Mouse (Mus musculus): ENCODE measurements around the gene Krit1. TPM values are rescaled to one million over a fixed set of nuclear protein-coding genes. Genes with fewer than 3 reads are reported as not detected.
"Not testable (repeated sequence)": the region's sequence is repeated elsewhere in the genome, so short reads cannot be mapped to it uniquely, and the experiment has no call there.

Gene Krit1
- total RNA-seq (2021): 10 to 100 TPM; 50.5 to 50.6 TPM
- long read RNA-seq, experiment 1, transcript Krit1-201 (17 exons, 2,930 nt): major isoform, 6 of 30 reads
- long read RNA-seq, experiment 1, partial matches to known transcripts: 3 of 30 reads
- long read RNA-seq, experiment 1, other reads (novel, unspliced or antisense): 20 of 30 reads
- long read RNA-seq, experiment 2, full-length matches to known transcripts: 6 of 12 reads
- long read RNA-seq, experiment 2, partial matches to known transcripts: 0 of 12 reads
- long read RNA-seq, experiment 2, other reads (novel, unspliced or antisense): 6 of 12 reads

DNA sequence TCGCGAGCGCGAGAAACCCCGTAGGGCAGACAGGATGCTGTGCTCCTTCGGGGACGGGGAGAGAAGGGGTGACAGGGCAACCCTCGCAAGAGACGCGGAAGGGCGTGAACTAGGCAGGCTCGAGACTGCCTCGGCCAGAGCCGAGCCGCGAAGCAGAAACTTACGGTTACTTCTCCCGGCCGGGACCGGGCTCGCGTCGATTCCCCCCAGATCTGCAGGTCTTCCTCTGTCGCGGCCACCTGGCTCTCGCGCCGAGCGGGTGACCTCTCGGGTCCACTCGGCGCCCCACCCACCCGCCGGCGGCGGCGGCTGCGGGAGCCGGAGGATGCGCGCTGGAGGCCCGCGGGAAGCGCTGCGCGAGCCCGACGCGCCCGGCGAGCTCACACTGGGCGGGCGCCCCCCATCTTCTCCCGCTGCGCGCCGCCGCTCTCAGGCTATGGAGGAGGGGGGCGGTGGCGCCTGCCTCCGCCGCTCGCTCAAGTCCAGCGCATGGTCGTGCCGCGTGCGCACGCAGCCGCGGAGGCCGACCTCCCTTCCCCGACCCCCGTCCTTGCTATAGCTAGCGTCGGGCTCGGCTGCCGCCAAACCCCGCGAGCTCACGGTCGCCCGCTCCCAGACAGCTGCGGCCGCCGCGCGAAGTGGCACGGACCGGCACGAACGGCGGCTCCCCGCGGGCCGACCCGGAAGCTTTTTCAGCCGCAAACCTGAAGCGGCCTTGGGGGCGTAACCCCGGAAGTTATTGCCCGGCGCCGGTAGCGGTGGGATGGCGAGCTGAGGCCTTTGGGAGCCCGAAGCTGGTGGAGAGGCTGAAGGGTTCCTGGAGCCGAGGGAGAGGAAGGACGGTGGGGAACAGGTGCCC, at the start of gene Krit1, which contains the start of gene Ankib1:
Krit1 (plus strand) TSS at position 752 of the 859 bp plus-strand sequence.
Ankib1 (minus strand) TSS at position 493 of the 859 bp plus-strand sequence.
- peak; percentile 93 to 96 for DNase-seq

DNA sequence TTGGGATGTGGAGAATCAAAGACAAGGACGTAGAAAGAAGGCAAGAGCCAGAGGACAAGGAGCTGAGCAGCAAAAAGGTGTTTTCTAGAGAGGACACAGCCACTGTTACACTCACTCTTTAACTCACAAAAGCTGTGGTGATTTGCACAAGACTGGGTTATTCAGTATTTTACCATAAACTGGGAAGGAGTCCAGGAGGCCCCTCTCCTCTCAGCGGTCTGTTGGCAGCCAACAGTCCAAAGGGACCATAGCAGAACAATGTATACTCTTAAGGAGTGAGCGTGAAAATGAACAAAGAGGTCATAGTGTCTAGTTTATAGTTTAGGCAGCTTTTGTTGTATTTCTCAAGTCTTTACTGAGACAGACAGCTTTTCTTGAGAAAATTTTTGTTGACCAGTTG, 31.5 kb upstream of the Krit1 start:
- no peak for DNase-seq

DNA sequence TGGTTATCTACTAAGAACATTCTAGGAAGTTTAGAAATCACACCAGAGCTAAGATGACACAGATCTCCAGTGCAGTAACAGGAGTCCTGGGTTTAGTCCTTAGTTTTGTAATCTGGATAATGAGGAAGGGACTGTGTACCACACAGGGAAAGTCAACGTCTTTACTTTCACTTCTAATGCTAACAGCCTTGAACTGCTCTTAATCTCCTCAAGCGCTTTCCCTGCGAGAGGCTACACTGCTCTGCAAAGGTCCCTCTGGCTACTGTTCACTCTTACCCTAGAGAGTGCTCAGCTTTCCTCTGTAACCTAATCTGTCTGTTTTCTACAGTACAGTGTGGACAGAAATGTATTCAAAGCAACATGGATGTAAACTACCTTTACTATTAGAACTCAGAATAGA, 31.0 kb upstream of the Krit1 start:
- peak in 1 of 2 experiments; percentile 3 for DNase-seq

DNA sequence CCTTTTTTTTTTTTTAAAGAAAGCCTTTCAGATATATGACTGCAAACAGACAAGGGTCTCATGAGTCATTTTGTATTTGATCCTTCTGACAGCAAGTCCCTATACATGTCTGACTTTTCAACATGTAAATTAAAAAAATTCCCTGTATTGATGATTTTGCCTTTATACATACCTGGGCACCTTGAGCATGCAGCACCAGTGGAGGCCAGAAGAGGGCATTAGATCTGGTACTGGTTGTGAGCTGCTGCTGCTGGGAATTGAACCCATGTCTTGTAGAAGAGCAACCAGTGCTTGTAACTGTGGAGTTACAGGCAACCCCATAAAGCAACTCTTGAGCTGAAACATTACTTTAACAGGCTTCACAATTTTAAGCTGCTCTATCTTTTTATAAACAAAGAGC, 20.3 kb upstream of the Krit1 start:
- DNase-seq: peak in 1 of 2 experiments; percentile 26

DNA sequence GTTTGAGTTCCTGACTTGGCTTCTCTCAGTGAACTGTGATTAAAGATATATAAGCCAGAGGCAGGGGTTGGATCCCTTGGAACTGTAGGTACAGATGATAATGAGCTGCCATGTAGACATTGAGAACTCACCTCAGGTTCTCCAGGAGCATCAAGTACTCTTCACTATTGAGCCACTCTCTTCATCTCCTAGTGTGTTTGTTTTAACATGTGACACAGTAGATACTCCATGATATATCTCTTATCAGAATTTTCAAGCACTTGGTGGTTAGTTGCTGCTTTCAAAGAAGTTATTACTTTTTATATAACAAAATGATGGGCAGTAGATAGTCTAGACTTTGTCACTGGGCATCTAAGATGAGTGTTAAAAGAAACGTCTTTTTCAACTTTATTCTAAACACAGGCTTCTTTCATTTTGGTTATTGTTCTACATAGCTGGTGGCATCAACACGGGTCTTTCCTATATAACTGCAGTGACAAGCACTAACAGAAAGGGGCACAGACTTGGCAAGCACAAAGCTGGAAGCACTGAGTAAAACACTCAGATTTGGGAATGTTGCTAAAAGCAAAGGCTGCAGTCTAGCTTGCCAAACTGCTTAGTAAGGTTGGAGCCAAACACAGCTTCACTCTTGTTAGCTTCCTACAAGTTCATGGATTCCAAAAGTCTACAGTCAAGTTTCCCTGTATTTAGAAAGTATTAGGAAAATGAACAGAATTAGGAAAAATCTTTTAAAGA, 18.9 kb upstream of the Krit1 start:
- no peak for DNase-seq

DNA sequence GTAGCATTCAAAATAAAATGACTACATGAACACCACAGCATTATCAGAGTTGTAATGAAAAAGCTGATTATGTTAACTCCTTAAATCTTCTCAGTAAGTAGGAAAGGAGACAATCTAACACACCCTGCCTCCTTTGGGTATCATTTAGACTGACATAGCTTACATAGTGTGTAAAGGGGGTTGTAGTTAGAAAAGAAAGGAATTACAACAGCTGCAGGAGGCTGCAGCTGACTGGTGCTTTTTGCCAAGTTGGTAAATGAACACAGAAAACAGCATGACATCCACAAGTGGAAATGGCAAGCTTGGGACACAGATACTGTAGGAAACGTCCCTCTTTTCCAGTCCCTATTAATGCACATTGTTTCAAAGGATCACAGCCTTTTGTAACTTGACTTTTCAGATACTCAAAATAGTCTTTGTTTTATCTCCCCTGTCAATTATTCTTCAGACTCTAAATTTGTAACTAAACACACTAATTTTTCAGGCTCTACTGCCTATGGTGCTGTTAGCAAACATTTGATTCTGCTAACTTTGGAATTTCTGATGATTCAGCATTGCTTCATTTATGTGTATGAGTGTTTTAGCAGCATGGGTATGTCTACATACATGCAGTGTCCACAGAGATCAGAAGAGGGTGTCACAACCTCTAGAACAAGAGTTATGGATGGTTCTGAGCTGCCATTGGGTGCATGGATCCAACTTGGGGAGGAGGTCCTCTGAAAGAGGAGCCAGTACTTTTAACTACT, 18.1 kb upstream of the Krit1 start:
- no peak for DNase-seq

DNA sequence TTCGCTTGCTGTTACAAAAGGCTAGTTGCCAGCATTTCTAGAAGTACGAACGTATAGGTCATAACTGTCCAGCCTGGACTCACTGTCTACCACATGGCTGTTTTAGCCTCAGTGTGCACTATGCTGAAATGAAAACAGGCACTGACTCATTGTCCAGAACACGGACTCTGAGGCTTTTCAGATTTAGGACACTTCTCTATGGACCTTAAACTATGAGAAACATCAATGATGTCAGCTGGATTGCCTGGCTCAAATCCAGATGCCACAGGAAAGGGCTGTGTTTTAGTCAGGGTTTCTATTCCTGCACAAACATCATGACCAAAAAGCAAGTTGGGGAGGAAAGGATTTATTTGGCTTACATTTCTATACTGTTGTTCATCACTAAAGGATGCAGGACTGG, 15.4 kb upstream of the Krit1 start:
- DNase-seq: peak; percentile 62 to 66

DNA sequence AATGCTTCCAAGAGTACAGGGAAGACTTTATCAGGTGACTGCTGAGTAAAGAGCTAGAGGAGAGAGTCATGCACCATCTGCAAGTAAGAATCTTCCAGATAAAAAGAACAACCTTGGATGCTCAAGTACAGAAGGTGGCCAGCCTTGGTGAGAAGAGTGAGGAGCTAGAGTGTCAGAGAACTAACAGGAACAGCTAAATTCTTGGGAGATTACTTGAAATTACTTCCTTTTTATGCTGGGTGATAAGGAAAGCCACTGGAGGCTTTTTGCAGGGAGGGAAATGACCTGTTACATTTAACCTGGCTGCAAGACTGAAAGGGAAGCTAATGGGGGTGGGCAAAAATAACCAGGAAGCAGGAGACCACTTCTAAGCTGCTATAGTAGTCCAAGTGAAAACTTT, 11.9 kb upstream of the Krit1 start:
- DNase-seq: no peak

DNA sequence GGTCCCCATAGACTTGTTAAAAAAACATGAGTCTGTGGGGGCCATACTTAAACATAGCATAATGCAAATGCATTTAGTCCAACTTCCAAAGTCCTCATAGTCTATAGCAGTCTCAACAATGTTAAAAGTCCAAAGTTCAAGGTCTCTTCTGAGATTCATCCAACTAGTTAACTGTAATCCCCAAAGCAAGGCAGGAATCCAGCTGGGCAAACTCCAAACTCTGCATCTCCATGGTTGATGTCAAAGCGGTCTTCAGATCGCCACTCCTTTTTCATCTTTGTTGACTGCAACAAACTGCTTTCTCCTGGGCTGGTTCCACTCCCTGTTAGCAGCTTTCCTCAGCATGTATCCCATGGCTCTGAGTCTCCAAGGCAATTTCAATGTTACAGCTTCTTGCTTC, 5.9 kb upstream of the Krit1 start:
- DNase-seq: not testable (repeated sequence)

DNA sequence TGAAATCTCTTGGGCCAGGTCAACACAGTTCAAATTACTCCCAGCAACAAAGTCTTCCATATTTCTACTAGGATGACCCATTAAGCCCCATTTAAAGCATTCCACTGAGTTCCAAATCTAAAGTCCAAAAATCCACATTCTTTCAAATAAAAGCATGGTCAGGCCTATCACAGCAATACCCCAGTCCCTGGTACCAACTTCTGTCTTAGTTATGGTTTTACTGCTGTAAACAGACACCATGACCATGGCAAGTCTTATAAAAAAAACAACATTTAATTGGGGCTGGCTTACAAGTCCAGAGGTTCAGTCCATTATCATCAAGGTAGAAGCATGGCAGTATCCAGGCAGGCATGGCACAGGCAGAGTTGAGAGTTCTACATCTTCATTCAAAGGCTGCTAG, 4.3 kb upstream of the Krit1 start:
- not testable (repeated sequence) for DNase-seq

DNA sequence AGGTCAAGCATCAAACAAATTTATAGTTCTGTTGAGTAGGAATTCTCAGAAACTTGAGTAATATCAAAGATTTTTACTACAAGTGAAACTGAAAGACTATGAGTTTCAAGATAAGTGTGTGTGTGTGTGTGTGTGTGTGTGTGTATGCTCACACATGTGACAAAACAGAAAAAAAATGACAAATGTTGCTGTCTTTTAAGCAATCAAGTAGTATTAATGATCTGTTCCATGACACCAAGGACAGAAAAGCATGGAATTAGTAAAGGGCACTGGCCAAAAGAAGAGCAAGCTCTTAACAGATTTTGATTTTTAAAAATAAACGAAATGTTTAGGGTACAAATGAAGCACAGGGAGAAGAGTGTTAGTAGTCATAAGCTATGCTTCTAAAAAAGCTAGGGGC, 2.9 kb upstream of the Krit1 start:
- DNase-seq: no peak

DNA sequence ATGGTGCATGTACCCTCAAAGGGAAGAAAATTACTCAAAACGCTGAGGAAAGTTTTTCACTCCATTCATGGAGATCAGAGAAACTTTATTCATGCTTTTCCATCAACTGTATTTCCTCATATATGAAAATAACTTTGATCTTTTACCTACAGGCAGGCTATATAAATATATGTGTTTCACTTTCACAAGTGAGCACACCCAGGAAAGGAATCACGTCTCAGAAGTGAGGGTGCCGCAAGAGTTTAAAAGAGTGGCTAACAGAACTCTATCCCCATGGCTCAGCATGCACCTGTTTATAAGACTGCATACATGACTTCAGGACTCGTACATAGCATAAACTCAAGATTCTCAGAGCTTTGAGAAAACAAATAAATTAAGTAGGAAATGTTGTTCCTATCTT, 2.1 kb upstream of the Krit1 start:
- DNase-seq: no peak

DNA sequence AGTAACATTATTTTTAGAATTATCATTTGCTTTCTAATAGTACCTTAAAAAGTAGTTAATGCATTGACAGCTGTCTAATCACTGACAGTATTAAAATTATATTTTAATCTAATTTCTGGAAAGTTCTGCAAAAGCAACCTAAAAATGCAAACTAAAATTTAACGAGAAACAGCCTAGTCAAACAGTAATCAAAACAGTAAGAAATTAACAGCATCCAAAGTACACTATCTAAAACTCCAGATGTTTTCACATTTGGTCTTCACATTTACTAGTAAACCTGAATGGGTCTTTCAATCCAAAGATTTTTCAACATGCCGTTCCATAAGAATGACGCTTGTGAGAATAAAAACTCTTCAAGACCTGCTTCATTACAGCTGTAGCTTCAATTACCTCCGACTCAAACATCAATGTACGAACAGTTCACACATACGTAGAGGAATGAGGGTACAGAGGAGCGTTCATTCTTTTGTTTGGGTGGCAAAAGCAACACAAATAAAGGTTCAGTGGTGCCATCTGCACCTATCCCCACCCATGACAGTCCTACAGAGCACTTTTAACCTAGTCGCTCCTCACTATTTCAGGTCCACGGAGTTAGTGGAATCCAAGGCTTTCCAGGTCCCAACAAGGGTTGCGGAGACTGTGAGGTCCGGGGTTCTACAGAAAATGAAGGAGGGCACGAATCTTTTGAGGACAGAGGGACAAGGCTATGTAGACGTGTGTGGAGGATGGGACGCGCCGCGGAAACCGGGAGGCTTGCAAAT, 1.1 kb upstream of the Krit1 start:
- no peak for DNase-seq

DNA sequence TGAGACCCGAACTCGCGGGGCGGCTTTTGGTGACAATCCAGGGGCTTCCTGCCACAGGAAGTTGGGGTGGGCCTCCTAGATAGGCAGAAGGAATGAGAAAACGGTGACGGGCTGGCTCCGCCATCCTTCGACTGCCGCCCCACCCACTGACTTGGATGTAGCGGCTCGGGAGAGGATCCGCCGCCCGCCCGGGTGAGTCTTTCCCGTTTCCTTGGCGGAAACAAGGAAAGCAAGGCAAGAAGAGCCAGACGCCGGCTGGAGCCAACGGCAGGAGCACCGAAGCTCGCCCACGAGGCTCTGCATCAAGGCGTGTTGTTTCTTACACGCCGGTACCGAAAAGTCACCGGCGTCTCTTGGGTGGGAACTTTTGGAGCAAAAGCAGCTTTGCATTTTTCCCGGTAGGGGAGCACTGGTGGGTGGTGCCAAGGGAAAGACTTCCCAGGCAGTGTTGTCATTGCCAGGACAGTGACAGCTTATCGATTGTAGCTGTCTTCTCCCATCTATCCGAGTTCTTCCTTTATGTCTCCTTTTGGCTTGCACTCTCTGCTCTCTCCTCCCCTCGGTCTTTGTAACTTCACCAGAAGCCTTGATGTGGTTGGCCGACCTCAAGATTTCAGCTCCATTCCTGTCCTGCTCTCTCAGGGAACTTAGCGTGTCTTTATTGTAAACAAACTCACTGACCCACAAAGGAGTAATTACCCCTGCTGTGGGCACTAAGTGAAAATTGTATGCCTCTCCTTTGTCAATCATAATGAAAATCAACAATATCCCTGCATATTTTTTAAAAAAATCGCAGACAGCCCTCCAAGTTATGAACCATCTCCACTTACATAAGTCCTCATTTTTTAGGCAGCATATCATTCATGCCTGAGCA, 545 bp downstream of the Krit1 start:
- DNase-seq: no peak

DNA sequence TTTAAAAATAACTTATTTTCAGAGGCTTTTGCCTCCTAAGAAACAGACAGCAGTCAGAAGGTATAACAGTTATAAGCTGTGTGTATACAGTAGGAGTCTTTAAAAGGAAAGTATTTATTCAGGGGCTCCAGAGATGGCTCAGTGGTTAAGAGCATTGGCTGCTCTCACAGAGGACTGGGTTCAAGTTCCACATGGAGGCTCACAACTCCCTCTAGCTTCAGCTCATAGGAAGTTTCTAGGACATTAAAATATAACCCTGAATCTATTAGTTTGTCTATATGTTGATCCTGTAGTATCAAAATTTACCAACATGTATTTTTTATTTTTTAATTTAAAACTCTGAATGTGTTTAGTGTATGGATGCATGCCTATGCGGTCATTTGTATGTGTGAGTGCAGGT, 5.5 kb downstream of the Krit1 start:
- no peak for DNase-seq

DNA sequence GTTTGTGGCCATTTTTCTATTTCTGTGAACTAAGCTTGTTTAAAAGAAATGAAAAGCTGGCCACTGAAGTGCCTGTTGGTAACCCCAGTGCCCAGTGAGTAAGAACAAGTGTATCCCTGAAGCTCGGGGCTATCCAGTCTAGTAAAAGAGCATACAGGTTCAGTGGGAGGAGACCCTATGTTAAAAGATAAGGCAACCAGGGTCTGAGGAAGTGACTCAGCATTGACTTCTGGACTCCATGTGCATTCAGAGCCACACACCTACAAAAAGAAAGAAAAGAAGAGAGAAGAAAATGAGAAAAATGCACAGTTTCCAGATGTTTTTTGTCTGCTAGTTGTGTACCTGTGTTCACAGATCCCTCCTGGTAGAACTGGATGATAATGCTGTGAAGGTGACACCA, 31.1 kb downstream of the Krit1 start:
- DNase-seq: no peak

DNA sequence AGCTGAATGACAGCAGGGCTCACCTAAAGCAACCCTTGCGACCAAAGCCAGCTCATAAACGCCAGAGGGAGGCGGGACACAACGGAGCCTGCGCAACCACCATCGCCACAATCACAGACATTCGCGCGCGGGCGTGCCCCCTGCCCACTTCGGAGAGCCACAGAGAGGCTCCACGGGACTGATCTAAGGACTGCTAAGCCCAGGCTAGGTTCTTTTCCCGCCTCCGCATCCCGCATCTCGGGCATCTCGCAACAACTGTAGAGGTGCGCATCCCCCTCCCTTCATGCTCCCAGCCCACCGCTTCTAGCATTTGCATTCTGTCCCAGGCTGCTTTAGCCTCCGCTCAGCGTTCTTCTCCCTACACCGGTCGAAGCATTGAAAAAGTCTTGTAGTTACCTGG, 42.0 kb downstream of the Krit1 start, which contains the start of gene Lrrd1:
Lrrd1 (plus strand) TSS at position 148 of the 400 bp plus-strand sequence.
- DNase-seq: peak in 1 of 2 experiments; percentile 12

DNA sequence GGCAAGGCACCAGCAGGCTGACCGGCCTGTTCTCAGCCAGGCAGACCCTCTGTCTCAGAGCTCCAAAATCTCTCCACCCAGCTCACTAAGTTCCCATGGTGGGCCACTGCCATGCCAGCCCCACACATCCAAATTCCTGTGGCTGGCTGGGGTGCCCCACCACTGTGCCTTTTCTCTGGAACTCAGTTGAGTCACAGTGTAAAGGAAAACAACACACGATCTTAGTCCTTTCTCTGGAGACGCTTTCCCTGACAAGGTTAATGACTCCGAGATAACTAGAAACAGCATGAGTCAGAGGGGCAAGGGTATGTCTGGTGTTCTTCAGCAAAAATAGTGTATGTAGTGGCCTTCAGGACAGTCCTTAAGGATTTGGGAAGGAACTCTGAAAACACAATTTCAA, 67.2 kb downstream of the Krit1 start:
- DNase-seq: peak; percentile 12 to 20

DNA sequence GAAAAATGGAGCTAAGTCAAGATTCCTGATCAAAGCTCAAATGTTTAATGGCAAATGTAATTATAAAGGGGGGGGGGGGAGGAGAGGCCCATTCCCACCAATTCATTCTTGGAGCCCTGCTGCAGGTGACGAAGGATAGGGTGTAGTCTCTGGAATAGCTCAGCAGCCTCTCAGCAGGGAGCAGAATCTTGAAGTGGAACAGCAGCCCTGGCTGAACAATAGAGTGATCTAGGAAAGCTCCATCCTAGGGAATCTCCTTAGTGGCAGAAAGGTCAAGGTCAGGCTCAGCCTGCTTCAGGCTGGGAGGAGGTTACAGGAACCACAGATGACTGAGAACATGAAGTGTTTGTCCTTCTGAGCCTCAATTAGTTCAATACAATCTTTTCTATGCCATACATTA, 69.4 kb downstream of the Krit1 start:
- DNase-seq: peak in 1 of 2 experiments; percentile 15

DNA sequence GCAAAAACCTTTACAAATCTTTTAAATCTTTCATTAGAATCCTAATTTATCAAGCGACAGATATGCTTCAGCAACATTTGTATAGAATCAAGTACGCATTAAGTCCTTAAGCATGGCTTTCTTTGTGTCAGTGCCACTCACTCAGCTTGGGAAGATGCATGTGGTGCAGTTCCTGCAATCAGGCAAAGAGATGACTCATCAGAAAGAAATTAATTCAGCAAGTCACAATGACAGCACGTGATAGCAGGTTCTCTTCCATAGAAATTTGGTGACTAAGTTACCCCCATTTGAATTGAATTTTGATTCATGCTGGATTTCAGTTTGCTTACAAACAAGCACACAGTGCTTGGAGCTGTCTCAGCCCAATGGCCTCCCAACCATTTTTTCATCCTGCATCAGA, 70.5 kb downstream of the Krit1 start:
- no peak for DNase-seq

All from adrenal gland, postnatal 36 days (tissue).